Mouse (Mus musculus) lung, postnatal 25 days (tissue): Measurements from ENCODE around the gene 1700001C02Rik.

Experiments used
- DNase-seq: peaks from one replicate; pipeline ENCODE4 v3.0.0; 2022; ENCODE audit warnings: low spot score

Gene 1700001C02Rik

GRCm38 (mm10) chr5:30494606-30495005 lies 28.8 kb downstream of the 1700001C02Rik start:
- no peak for DNase-seq

GRCm38 (mm10) chr5:30495288-30495687 lies 29.4 kb downstream of the 1700001C02Rik start:
- DNase-seq = no peak

GRCm38 (mm10) chr5:30496821-30497220 lies 31.0 kb downstream of the 1700001C02Rik start:
- DNase-seq = no peak

- DNase-seq = no peak
Measured at GRCm38 (mm10) chr5:30497299-30497698, 31.5 kb downstream of the 1700001C02Rik start.

GRCm38 (mm10) chr5:30513111-30513510 lies 47.3 kb downstream of the 1700001C02Rik start:
- no peak for DNase-seq

- peak; percentile 65 for DNase-seq
Measured at GRCm38 (mm10) chr5:30516376-30516775, 50.5 kb downstream of the 1700001C02Rik start.

- peak; percentile 35 for DNase-seq
Measured at GRCm38 (mm10) chr5:30518108-30518507, 52.3 kb downstream of the 1700001C02Rik start.

GRCm38 (mm10) chr5:30518547-30518946 lies 52.7 kb downstream of the 1700001C02Rik start:
- DNase-seq = no peak

GRCm38 (mm10) chr5:30519494-30519893 lies 53.6 kb downstream of the 1700001C02Rik start:
- DNase-seq = no peak

- DNase-seq = no peak
Measured at GRCm38 (mm10) chr5:30520214-30520732, 54.4 kb downstream of the 1700001C02Rik start.

- DNase-seq = no peak
Measured at GRCm38 (mm10) chr5:30522406-30522805, 56.6 kb downstream of the 1700001C02Rik start.

- DNase-seq = no peak
Measured at GRCm38 (mm10) chr5:30523131-30523530, 57.3 kb downstream of the 1700001C02Rik start.

GRCm38 (mm10) chr5:30524213-30524612 lies 58.4 kb downstream of the 1700001C02Rik start:
- DNase-seq = no peak

GRCm38 (mm10) chr5:30525920-30526836 lies 60.3 kb downstream of the 1700001C02Rik start:
- peak; percentile 66 for DNase-seq

- DNase-seq = no peak
Measured at GRCm38 (mm10) chr5:30527129-30527528, 61.3 kb downstream of the 1700001C02Rik start.

GRCm38 (mm10) chr5:30528906-30529305 lies 63.1 kb downstream of the 1700001C02Rik start:
- DNase-seq = no peak
